Mouse (Mus musculus) kidney, embryonic 16.5 days (tissue): ENCODE data around the gene Pet2. TPM values are rescaled to one million over a fixed set of nuclear protein-coding genes. Genes with fewer than 3 reads are reported as not detected.

Experiments used
- ATAC-seq: fragments of 200-750 bp; cut with Nextera tagmentation; 2 replicates; pipeline ENCODE4 v1.8.0; 2017; ENCODE audit warnings: moderate TSS enrichment; ENCODE audit not compliant: low FRiP score, low TSS enrichment
- H3K27ac ChIP-seq: fragments of 300-500 bp; sonication (generic); 2 replicates; pipeline ENCODE4 v1.5.1; 2014; ENCODE audit warnings: low read length
- H3K27me3 ChIP-seq: fragments of 300-500 bp; sonication (generic); 2 replicates; pipeline ENCODE4 v1.6.1; 2014; ENCODE audit warnings: low read length, control low read depth, mixed read lengths; ENCODE audit not compliant: insufficient read depth
- H3K36me3 ChIP-seq: fragments of 300-500 bp; sonication (generic); 2 replicates; pipeline ENCODE4 v1.6.1; 2014; ENCODE audit warnings: low read length, control low read depth, mixed read lengths; ENCODE audit not compliant: insufficient read depth
- H3K4me1 ChIP-seq: fragments of 300-500 bp; sonication (generic); 2 replicates; pipeline ENCODE4 v1.6.1; 2014; ENCODE audit warnings: low read length, control low read depth, mixed read lengths; ENCODE audit not compliant: insufficient read depth
- H3K4me2 ChIP-seq: fragments of 300-500 bp; sonication (generic); replicated peaks from 2 replicates; pipeline ENCODE4 v1.6.1; 2014; ENCODE audit warnings: low read depth, low read length
- H3K4me3 ChIP-seq: fragments of 300-500 bp; sonication (generic); 2 replicates; pipeline ENCODE4 v1.5.1; 2014; ENCODE audit warnings: mild to moderate bottlenecking, low read length
- H3K9ac ChIP-seq: fragments of 300-500 bp; sonication (generic); replicated peaks from 2 replicates; pipeline ENCODE4 v1.6.1; 2014; ENCODE audit warnings: low read length
- H3K9me3 ChIP-seq: fragments of 300-500 bp; sonication (generic); 2 replicates; pipeline ENCODE4 v1.6.1; 2016; ENCODE audit warnings: low read length, control low read depth
- WGBS: fragments of 180-500 bp; shearing (Covaris S2); extraction: QIAGEN DNeasy Blood & Tissue Kit; methylation state at CpG from one replicate; pipeline ENCODE4 v1.1.7; 2014; 5-methylcytosine and 5-hydroxymethylcytosine counted together
- polyA plus RNA-seq: library from polyadenylated mRNA; unstranded; fragments of >200 nt; fragmentation: Nextera tagmentation; extraction: Ambion mirVana; gene quantifications from 2 replicates; pipeline ENCODE4 v1.2.1, GENCODE M21; 2015

Gene Pet2
- polyA plus RNA-seq = not detected in 2 replicates

DNA sequence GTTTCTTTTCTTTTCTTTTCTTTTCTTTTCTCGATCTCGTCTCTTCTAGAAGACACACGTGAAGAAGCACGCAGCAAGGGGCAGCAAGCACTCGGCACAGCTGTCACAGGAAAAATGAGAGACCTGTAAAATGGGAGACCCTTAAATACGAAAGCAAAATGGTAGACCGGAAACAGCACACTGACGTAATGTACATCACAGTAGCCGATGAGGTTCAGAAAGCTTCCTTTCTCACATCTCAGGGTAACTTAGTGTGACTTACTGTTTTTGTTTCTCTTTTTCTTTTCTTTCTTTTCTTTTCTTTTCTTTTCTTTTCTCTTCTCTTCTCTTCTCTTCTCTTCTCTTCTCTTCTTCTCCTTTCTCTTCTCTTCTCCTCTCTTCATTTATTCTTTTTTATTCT is at the start of gene Pet2:
Gene Pet2, minus strand, starts transcription at position 101 of the 400 bp plus-strand sequence.
- H3K4me2 ChIP-seq = no peak within 1 kb of the TSS
- H3K36me3 ChIP-seq = no peaks in the 10 kb centered on the region
- no peak within 1 kb of the TSS for H3K27ac ChIP-seq
- H3K9me3 ChIP-seq = 0 out of 2 replicates have a peak, but pooled peaks cover 3% of the 10 kb centered on the region
- H3K4me1 ChIP-seq = no peaks in the 10 kb centered on the region
- no peak for ATAC-seq
- H3K9ac ChIP-seq = no peak within 1 kb of the TSS
- WGBS = 92% methylated on average over 9 of the region's 9 CpGs
- H3K4me3 ChIP-seq = no peak within 1 kb of the TSS
- H3K27me3 ChIP-seq = no peaks in the 10 kb centered on the region
